Mouse (Mus musculus): Measurements from ENCODE around the gene Tfeb. TPM values are rescaled to one million over a fixed set of nuclear protein-coding genes. Genes with fewer than 3 reads are reported as not detected.

The Tfeb gene
- total and polyA plus RNA-seq, 3 experiments = 16.4 to 22.8 TPM; not detected in 1

DNA sequence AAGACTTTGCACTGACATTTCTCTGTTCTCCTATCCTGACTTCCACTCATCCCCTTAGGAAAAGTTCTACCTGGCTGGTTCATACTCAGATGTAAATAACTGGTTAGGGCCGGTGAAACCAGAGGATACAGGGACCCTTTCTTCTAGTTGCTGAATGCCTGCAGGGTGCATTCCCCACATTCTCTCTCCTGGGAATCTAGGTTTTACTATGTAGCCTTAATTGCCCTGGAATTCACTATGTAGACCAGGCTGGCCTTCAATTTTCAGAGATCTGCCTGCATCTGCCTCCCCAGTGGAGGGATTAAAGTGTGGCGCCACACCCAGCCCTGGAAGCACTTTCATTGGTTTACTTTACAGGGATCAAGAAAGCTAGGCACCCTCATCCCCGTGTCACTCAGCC, 45.7 kb downstream of the Tfeb start:
- DNase-seq (ENCODE audit: low read depth, low spot score) = no peak
- Histone ChIP-seq H3K27ac (ENCODE audit: control insufficient read depth, low read depth, low read length) (no peak overlapping the region), H3K79me2 (ENCODE audit: control insufficient read depth, insufficient read depth, low read length, poor library complexity) (no peaks in the 10 kb centered on the region), H3K36me3 (ENCODE audit: control insufficient read depth in 1 of 2, insufficient read depth in 2 of 2, low read length in 2 of 2) (peaks cover 0 to 3% of the 10 kb centered on the region in 2 experiments; a peak in 2 of 4 replicates), H3K4me3 (ENCODE audit: control insufficient read depth in 1 of 2, insufficient read depth in 1 of 2, low read depth in 2 of 2, low read length in 2 of 2) (no peak overlapping the region), H3K27me3 (ENCODE audit: control insufficient read depth in 1 of 2, insufficient read depth in 2 of 2, low read length in 2 of 2) (no peaks in the 10 kb centered on the region), H3K4me1 (ENCODE audit: control insufficient read depth in 1 of 2, insufficient read depth in 2 of 2, low read length in 2 of 2) (peaks cover 3 to 4% of the 10 kb centered on the region in 2 experiments), H3K9ac (ENCODE audit: control insufficient read depth, low read depth, low read length, poor library complexity, severe bottlenecking) (no peak overlapping the region), H3K9me3 (replicated peaks; ENCODE audit: insufficient read depth, low read length) (no peaks in the 10 kb centered on the region)
- TF ChIP-seq POLR2A (IDR thresholded peaks at IDR 0.05; ENCODE audit: control insufficient read depth in 1 of 2, insufficient read depth in 1 of 2, low read depth in 1 of 2, low read length in 2 of 2, poor library complexity in 1 of 2) (no peak), ETS1 (IDR thresholded peaks at IDR 0.05; ENCODE audit: low read depth, low read length) (no peak), MEF2A (IDR thresholded peaks at IDR 0.05; ENCODE audit: extremely low read depth, insufficient replicate concordance, low read depth, low read length, poor library complexity, severe bottlenecking) (no peak), RAD21 (IDR thresholded peaks at IDR 0.05; ENCODE audit: low read depth, low read length) (no peak), CTCF (IDR thresholded peaks at IDR 0.05 in 2 of 3, conservative IDR thresholded peaks at IDR 0.05 in 1 of 3; ENCODE audit: control insufficient read depth in 1 of 3, insufficient read depth in 1 of 3, low read depth in 2 of 3, low read length in 3 of 3, poor library complexity in 1 of 3, severe bottlenecking in 1 of 3) (no peak), MXI1 (IDR thresholded peaks at IDR 0.05; ENCODE audit: low read depth, low read length) (no peak), MAZ (IDR thresholded peaks at IDR 0.05; ENCODE audit: low read depth, low read length) (no peak), ELF1 (IDR thresholded peaks at IDR 0.05; ENCODE audit: low read depth, low read length) (no peak), BHLHE40 (IDR thresholded peaks at IDR 0.05; ENCODE audit: borderline replicate concordance, low read depth, low read length) (no peak)

GRCm38 (mm10) chr17:47783445-47784223, 46.8 kb downstream of the Tfeb start:
- H3K36me3 ChIP-seq (ENCODE audit: control insufficient read depth in 1 of 2, insufficient read depth in 2 of 2, low read length in 2 of 2) = no peaks in the 10 kb centered on the region
- no peak for TF ChIP-seq ETS1 (IDR thresholded peaks at IDR 0.05; ENCODE audit: low read depth, low read length)
- TF ChIP-seq ZMIZ1 (IDR thresholded peaks at IDR 0.05; ENCODE audit: low read depth, low read length) = no peak
- TF ChIP-seq TAL1 (IDR thresholded peaks at IDR 0.05; ENCODE audit: low read length) = no peak
- no peaks in the 10 kb centered on the region for H3K27me3 ChIP-seq (ENCODE audit: control insufficient read depth in 1 of 2, insufficient read depth in 2 of 2, low read length in 2 of 2)
- no peak overlapping the region for H3K27ac ChIP-seq (ENCODE audit: control insufficient read depth, low read depth, low read length)
- no peaks in the 10 kb centered on the region for H3K9me3 ChIP-seq (replicated peaks; ENCODE audit: insufficient read depth, low read length)
- DNase-seq (ENCODE audit: low read depth, low spot score) = no peak
- H3K4me3 ChIP-seq (ENCODE audit: control insufficient read depth in 1 of 2, insufficient read depth in 1 of 2, low read depth in 2 of 2, low read length in 2 of 2) = no peak overlapping the region
- H3K4me1 ChIP-seq (ENCODE audit: control insufficient read depth in 1 of 2, insufficient read depth in 2 of 2, low read length in 2 of 2) = no peaks in the 10 kb centered on the region
- no peak overlapping the region for H3K9ac ChIP-seq (ENCODE audit: control insufficient read depth, low read depth, low read length, poor library complexity, severe bottlenecking)
- H3K79me2 ChIP-seq (ENCODE audit: control insufficient read depth, insufficient read depth, low read length, poor library complexity) = no peaks in the 10 kb centered on the region

GRCm38 (mm10) chr17:47784411-47784810, 47.6 kb downstream of the Tfeb start:
- Histone ChIP-seq H3K4me1 (ENCODE audit: control insufficient read depth in 1 of 2, insufficient read depth in 2 of 2, low read length in 2 of 2) (no peaks in the 10 kb centered on the region), H3K9me3 (replicated peaks; ENCODE audit: insufficient read depth, low read length) (no peaks in the 10 kb centered on the region), H3K36me3 (ENCODE audit: control insufficient read depth in 1 of 2, insufficient read depth in 2 of 2, low read length in 2 of 2) (no peaks in the 10 kb centered on the region), H3K27ac (ENCODE audit: control insufficient read depth, low read depth, low read length) (no peak overlapping the region), H3K4me3 (ENCODE audit: control insufficient read depth in 1 of 2, insufficient read depth in 1 of 2, low read depth in 2 of 2, low read length in 2 of 2) (no peak overlapping the region), H3K9ac (ENCODE audit: control insufficient read depth, low read depth, low read length, poor library complexity, severe bottlenecking) (no peak overlapping the region), H3K79me2 (ENCODE audit: control insufficient read depth, insufficient read depth, low read length, poor library complexity) (no peaks in the 10 kb centered on the region), H3K27me3 (ENCODE audit: control insufficient read depth in 1 of 2, insufficient read depth in 2 of 2, low read length in 2 of 2) (no peaks in the 10 kb centered on the region)
- TF ChIP-seq MXI1 (IDR thresholded peaks at IDR 0.05; ENCODE audit: low read depth, low read length) (no peak), CHD2 (IDR thresholded peaks at IDR 0.05; ENCODE audit: low read length) (no peak)
- no peak for DNase-seq (ENCODE audit: low read depth, low spot score)
